Mouse (Mus musculus) right cerebral cortex, postnatal 10 days (tissue): ENCODE measurements at regions not wholly inside any gene's neighbourhood (a gene's known extent, or its start where the extent isn't known, plus 50 kb on each side); places are given as distances from the start of the nearest gene placed in this dataset.
A peak's percentile ranks its signal among the peaks of the same experiment; 100 is the strongest.
"Not testable (repeated sequence)": the region's sequence is repeated elsewhere in the genome, so short reads cannot be mapped to it uniquely, and the experiment has no call there.

ENCODE experiments used
- DNase-seq, 2 experiments: peaks; one replicate each; pipeline ENCODE4 v3.0.0; 2021; ENCODE audit warnings: low spot score in 2 of 2

DNA sequence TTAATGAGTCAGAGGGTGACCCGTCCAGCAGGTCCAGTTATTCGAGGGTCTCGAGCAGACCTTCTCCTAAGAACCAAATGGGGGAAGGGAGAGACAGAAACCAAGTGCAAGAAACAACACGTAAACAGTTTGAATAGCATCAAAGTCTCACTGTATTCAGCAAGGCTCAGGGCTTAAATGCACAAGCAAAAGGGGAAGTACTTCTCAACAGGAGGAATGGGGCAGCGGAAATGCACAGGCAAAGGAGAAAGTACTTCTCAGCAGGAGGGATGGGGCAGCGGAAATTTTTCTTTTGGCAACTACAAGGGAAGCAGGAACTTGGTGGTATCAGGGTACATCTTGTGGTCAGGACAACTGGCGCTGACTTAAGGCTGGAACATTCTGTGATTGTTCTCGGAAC is 330.6 kb downstream of the 9430069I07Rik start:
- DNase-seq: not testable (repeated sequence)

GRCm38 (mm10) chr15:34025396-34025795 is 332.3 kb downstream of the 9430069I07Rik start:
- DNase-seq: no peak

GRCm38 (mm10) chr15:34021857-34022256 is 335.8 kb downstream of the 9430069I07Rik start:
- DNase-seq: peak; percentile 70 to 86

- peak; percentile 28 to 42 for DNase-seq
Measured at GRCm38 (mm10) chr15:34016397-34017156, 341.1 kb downstream of the 9430069I07Rik start.

DNA sequence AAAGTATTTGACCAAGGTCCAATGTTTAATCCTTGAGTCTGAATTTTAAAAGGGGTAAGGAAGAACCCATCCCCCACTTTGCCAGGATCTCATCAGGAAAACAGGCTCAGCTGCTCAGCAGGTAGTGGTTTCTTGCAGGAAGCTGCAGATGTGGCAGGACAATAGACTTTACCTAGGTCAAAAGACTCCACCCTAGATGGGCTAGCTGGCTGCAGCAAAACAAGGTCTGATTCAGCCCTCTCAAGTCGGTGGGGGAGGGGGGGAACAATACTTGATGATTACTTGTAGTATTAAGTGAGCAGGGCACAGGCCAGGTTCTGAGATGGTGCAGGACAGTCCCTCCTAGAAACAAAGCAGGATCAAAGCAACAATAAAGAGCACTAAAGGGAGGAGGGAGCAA is 349.1 kb downstream of the 9430069I07Rik start:
- DNase-seq: no peak

GRCm38 (mm10) chr15:33992383-33992782 is 365.3 kb downstream of the 9430069I07Rik start:
- peak; percentile 25 to 39 for DNase-seq

GRCm38 (mm10) chr15:33975077-33975476 is 382.6 kb downstream of the 9430069I07Rik start:
- DNase-seq: peak in 1 of 2 experiments; percentile 32

DNA sequence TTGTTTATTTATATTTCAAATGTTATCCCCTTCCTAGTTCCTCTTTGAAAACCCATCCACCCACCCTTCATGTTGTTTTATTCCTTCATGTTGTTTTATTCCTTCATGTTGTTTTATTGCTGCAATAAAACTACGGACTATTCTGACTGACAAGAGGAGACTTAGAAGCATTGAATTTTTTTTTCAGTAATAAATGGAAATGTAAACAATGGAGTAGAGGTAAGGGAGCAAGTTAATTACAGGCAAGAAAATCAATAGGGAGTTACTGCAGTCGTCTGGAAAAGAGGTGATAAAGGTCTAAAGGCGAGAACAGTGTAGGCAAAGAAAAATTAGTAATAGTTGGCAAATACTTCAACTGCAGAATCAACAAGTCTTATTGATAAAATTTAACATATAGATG is 384.2 kb downstream of the 9430069I07Rik start:
- DNase-seq: no peak

- DNase-seq: no peak
Measured at GRCm38 (mm10) chr15:33969409-33969808, 388.3 kb downstream of the 9430069I07Rik start.

DNA sequence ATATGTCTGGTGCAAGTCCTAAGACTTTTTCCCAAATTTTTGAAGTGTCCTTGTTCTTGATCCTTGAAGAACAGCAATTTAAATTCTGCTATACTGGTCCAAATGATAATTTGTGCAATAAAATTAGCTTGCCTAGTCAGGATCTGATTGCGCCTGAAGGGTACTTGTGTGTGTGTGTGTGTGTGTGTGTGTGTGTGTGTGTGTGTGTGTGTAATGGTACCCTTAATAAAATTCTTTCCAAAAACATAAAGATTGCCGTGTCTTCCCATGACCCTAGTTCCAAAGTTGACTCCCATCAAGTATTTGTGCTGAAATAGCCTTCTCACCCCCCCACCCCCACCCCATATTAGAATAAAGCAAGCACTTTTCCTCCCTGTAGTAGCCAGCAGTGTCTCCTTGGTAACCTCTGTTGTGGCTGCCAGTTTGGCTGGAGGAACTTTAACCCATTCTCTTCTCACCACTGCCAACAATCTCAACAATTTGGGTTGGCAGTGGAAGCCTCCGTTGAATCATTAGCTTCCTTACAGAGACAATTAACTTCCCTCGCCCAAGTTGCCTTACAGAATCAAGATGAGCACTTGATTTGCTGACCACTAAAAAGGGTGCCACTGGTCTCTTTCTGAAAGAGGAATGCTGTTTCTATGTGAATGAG is 422.5 kb downstream of the 9430069I07Rik start:
- peak; percentile 30 to 46 for DNase-seq

GRCm38 (mm10) chr15:33926446-33926845 is 431.2 kb downstream of the 9430069I07Rik start:
- no peak for DNase-seq

- peak; percentile 47 to 58 for DNase-seq
Measured at GRCm38 (mm10) chr15:33924094-33924890, 433.4 kb downstream of the 9430069I07Rik start.

DNA sequence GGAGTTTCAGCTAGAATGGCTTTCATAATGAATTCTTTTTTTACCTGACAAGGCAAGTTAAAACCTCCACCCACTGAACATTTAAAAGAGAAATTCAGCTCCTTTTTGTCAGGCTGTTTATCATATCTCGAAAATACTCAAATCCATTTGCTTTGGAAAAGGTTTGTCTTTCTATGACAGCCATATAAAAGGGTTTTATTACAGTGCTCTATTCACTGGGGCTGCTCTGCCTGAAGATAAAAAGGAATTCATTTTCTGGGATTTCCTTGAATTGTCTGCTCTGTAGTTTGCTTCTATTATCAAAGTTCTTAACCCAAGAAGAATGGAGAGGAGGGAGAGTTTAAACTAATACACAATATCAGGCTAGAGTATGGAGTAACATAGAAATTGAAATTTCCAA is 442.8 kb downstream of the 9430069I07Rik start:
- DNase-seq: no peak

- DNase-seq: peak in 1 of 2 experiments; percentile 20
Measured at GRCm38 (mm10) chr15:33906727-33907479, 450.8 kb downstream of the 9430069I07Rik start.

- no peak for DNase-seq
Measured at GRCm38 (mm10) chr15:33896076-33896475, 461.6 kb downstream of the 9430069I07Rik start.

- no peak for DNase-seq
Measured at GRCm38 (mm10) chr15:33890606-33891005, 467.1 kb downstream of the 9430069I07Rik start.

- no peak for DNase-seq
Measured at GRCm38 (mm10) chr15:33888865-33889368, 468.8 kb downstream of the 9430069I07Rik start.

GRCm38 (mm10) chr15:33862224-33862752 is 495.4 kb downstream of the 9430069I07Rik start:
- DNase-seq: no peak

GRCm38 (mm10) chr15:33825435-33826088 is 532.1 kb downstream of the 9430069I07Rik start:
- DNase-seq: no peak

GRCm38 (mm10) chr15:33824826-33825225 is 532.8 kb downstream of the 9430069I07Rik start:
- no peak for DNase-seq
